Mouse (Mus musculus): Measurements from ENCODE around the gene Ctrc. TPM values are rescaled to one million over a fixed set of nuclear protein-coding genes. Genes with fewer than 3 reads are reported as not detected.
A peak's percentile ranks its signal among the peaks of the same experiment; 100 is the strongest.
"Not testable (repeated sequence)": the region's sequence is repeated elsewhere in the genome, so short reads cannot be mapped to it uniquely, and the experiment has no call there.

The Ctrc gene
- polyA plus RNA-seq, 1 experiment from 2014 or later = not detected

DNA sequence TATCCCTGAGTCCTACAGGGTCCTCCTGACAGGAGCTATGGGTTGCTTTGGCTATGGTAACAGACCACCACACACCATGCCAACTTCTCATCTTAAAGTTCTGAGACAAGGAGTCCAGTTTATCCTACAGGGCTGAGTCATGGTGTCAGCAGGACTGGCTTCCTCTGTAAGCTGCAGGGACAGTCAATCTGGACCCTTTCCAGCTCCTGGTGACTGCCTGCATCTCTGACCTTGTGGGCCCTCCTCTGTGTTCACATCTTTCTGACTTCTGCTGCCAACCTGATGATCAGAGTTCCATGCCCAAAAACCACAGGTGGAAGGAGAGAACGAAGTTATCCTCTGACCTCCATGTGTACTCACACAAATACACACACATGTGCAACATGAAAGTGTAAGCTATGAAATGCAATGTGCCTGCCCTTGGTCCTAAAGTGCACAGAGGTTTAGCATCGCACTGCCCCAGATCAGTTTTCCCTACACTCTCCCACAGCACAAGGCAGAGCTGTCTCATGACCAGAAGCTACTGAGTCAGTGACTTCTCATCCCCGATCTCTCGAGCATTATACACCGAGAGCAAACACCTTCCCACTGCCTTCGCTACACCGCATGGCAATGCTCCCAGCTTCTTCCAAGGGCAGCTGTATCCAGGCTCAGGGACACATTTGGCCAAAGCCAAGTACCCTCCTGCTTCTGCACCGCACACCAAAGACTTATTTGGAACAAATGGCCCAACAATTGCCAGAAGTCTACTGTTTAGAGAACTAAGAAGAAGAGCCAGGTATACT lies 64.8 kb downstream of the Ctrc start:
- no peak for ATAC-seq
- no peaks in the 10 kb centered on the region for H3K27me3 ChIP-seq (replicated peaks; ENCODE audit: control insufficient read depth, insufficient read depth, low read length)
- no peaks in the 10 kb centered on the region for H3K4me1 ChIP-seq (replicated peaks; ENCODE audit: control insufficient read depth, insufficient read depth, low read length)
- H3K4me2 ChIP-seq (replicated peaks; ENCODE audit: low read depth) = no peak overlapping the region
- peaks cover 84% of the 10 kb centered on the region for H3K36me3 ChIP-seq (ENCODE audit: control insufficient read depth, insufficient read depth)
- 94% methylated on average over 8 of the region's 8 CpGs for WGBS
- no peak overlapping the region for H3K4me3 ChIP-seq (ENCODE audit: low read depth, low read length)
- H3K27ac ChIP-seq (ENCODE audit: low read depth, low read length) = no peak overlapping the region
- no peak overlapping the region for H3K9ac ChIP-seq (ENCODE audit: low read depth, low read length)
- H3K9me3 ChIP-seq (ENCODE audit: control insufficient read depth) = no peaks in the 10 kb centered on the region
- TF ChIP-seq CTCF (IDR thresholded peaks at IDR 0.05; ENCODE audit: low read depth) = no peak

DNA sequence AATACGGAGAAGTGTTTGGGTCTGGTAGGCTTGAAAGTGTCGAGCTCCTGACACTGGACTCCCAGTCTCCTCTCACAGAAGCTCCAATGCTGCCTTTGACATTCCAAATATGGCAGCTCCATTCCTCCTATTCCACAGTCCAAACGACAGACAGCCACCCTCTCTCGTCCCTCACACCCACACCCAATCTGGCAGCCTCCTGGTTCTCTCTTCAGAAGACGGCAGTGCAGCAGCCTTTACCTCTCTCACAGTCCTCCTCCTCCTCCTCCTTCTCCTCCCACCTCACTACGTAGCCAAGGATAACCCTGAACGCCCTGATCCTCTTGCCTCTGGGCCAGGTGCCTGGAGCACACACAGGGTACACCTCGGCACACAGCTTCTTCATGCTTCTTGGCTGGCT lies 66.3 kb downstream of the Ctrc start:
- Histone ChIP-seq H3K4me3 (ENCODE audit: low read depth, low read length) (no peak overlapping the region), H3K4me1 (replicated peaks; ENCODE audit: control insufficient read depth, insufficient read depth, low read length) (no peaks in the 10 kb centered on the region), H3K9ac (ENCODE audit: low read depth, low read length) (no peak overlapping the region), H3K27me3 (replicated peaks; ENCODE audit: control insufficient read depth, insufficient read depth, low read length) (no peaks in the 10 kb centered on the region), H3K4me2 (replicated peaks; ENCODE audit: low read depth) (no peak overlapping the region), H3K27ac (ENCODE audit: low read depth, low read length) (no peak overlapping the region), H3K36me3 (ENCODE audit: control insufficient read depth, insufficient read depth) (peaks cover 89% of the 10 kb centered on the region), H3K9me3 (ENCODE audit: control insufficient read depth) (no peaks in the 10 kb centered on the region)
- no peak for TF ChIP-seq CTCF (IDR thresholded peaks at IDR 0.05; ENCODE audit: low read depth)
- 92% methylated on average over 8 of the region's 8 CpGs for WGBS
- no peak for ATAC-seq

DNA sequence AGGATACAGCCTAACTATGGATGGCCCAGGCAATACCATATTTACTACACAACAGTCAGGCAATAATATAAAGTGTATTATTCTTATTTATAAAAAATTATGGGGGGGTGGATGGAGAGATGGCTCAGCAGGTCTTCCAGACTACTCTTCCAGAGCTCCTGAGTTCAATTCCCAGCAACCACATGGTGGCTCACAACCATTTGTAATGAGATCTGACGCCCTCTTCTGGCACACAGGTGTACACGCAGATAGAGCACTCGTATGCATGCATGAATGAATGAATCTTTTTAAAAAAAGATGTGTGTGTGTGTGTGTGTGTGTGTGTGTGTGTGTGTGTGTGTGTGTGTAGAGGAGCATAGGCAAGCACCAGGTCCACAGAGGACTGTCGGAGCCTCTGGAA lies 73.1 kb downstream of the Ctrc start:
- H3K27ac ChIP-seq (ENCODE audit: low read depth, low read length); H3K9me3 ChIP-seq (ENCODE audit: control insufficient read depth); H3K4me2 ChIP-seq (replicated peaks; ENCODE audit: low read depth); H3K9ac ChIP-seq (ENCODE audit: low read depth, low read length); H3K27me3 ChIP-seq (replicated peaks; ENCODE audit: control insufficient read depth, insufficient read depth, low read length); H3K4me1 ChIP-seq (replicated peaks; ENCODE audit: control insufficient read depth, insufficient read depth, low read length); ATAC-seq; H3K4me3 ChIP-seq (ENCODE audit: low read depth, low read length): not testable (repeated sequence)
- 87% methylated on average over 4 of the region's 4 CpGs for WGBS
- peak; percentile 38; the same call in 1 of the 2 replicates for TF ChIP-seq CTCF (IDR thresholded peaks at IDR 0.05; ENCODE audit: low read depth)
- peaks cover 79% of the 10 kb centered on the region for H3K36me3 ChIP-seq (ENCODE audit: control insufficient read depth, insufficient read depth)

DNA sequence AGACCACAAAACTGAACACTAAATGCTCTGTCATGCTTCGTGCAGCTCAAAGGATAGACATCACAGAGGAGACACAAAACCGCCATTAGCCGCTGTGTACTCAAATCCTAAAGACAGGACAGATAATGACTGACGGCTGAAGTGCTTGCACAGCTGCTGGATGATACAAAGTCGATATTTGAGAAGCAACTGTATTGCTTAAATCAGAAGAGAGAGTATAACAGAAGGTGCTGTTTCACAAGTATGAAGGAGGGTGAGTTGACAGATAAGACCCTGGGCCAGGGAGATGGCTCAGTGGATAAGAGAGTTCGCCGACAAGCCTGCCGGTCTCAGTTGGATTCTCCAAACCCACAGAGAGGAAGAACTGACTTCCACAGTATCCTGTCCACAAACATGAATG lies 74.3 kb downstream of the Ctrc start:
- H3K9ac ChIP-seq (ENCODE audit: low read depth, low read length) = no peak overlapping the region
- ATAC-seq = no peak
- no peak overlapping the region for H3K4me3 ChIP-seq (ENCODE audit: low read depth, low read length)
- no peaks in the 10 kb centered on the region for H3K9me3 ChIP-seq (ENCODE audit: control insufficient read depth)
- H3K27ac ChIP-seq (ENCODE audit: low read depth, low read length) = no peak overlapping the region
- H3K4me1 ChIP-seq (replicated peaks; ENCODE audit: control insufficient read depth, insufficient read depth, low read length) = no peaks in the 10 kb centered on the region
- no peaks in the 10 kb centered on the region for H3K27me3 ChIP-seq (replicated peaks; ENCODE audit: control insufficient read depth, insufficient read depth, low read length)
- H3K36me3 ChIP-seq (ENCODE audit: control insufficient read depth, insufficient read depth) = peaks cover 73% of the 10 kb centered on the region
- 94% methylated on average over 8 of the region's 8 CpGs for WGBS
- no peak overlapping the region for H3K4me2 ChIP-seq (replicated peaks; ENCODE audit: low read depth)
- no peak for TF ChIP-seq CTCF (IDR thresholded peaks at IDR 0.05; ENCODE audit: low read depth)

DNA sequence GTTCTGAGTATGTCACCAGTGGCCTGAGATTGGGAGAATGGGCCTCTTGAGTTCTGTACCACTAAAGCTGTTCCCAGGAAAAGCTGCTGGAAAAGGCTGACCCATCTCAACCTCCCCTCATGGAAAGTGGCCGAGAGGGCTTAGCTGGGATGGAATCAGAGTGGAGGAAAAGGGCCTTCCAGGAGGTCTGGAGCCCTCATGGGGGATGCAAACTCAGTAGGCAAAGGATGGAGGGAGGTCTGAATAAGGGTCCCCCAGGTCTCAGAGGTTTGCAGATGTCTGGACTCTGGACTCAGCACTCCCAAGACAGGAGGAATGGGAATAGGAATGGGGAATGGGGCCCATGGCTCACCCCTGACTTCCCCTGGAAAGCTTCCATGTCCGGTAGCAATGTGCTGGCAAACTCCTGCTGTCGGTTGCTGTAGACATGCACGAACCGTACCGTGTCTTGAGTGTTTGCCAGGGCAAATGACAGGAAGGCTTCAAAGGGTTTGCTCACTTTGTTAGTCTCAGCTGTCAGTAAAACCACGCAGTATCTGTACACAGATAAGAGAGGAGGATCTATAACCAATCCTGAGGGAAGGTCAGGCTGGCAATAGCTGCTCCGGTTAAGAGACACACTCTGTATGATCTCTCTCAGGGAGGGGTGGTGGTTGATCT lies 76.5 kb downstream of the Ctrc start:
- H3K4me1 ChIP-seq (replicated peaks; ENCODE audit: control insufficient read depth, insufficient read depth, low read length) = no peaks in the 10 kb centered on the region
- H3K4me2 ChIP-seq (replicated peaks; ENCODE audit: low read depth) = no peak overlapping the region
- H3K4me3 ChIP-seq (ENCODE audit: low read depth, low read length) = no peak overlapping the region
- 75% methylated on average over 8 of the region's 8 CpGs for WGBS
- no peak overlapping the region; the same call in 1 of the 2 replicates for H3K27ac ChIP-seq (ENCODE audit: low read depth, low read length)
- peaks cover 67% of the 10 kb centered on the region for H3K36me3 ChIP-seq (ENCODE audit: control insufficient read depth, insufficient read depth)
- no peak for TF ChIP-seq CTCF (IDR thresholded peaks at IDR 0.05; ENCODE audit: low read depth)
- H3K9me3 ChIP-seq (ENCODE audit: control insufficient read depth) = no peaks in the 10 kb centered on the region
- no peak for ATAC-seq
- no peak overlapping the region for H3K9ac ChIP-seq (ENCODE audit: low read depth, low read length)
- H3K27me3 ChIP-seq (replicated peaks; ENCODE audit: control insufficient read depth, insufficient read depth, low read length) = no peaks in the 10 kb centered on the region

DNA sequence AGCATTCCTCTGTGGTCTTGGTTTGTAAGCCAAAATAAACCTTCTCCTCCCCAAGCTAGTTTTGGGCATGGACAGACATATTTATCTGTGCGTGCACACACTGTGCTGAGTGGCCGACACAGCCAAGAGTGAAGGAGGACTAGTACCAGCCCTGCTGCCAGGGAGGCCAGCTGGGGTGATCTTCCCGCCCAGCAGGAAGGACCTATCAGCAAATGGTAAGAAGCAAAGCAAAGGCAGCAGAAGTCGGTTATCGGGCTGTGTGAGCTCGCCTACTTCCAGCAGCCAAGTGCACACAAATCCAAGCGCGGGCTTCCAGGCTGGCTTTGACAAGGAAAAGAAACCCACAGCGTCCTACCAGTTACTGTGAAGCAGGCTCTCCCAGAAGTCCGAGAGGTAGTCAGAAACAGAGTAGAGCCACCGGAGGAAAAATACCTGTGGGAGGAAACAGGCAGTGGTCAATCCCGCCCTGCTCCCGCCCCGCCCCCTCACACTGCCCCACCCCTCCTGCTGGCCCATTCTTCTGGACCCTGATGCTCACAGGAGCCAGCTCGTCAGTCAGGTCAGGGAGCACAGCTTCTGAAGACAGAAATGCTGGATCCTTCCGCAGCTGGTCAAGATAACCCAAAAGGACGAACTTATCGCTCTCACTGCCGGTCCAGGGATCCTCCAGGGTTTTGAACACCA lies 78.7 kb downstream of the Ctrc start:
- Histone ChIP-seq H3K27ac (ENCODE audit: low read depth, low read length) (peak overlapping the region; percentile 66), H3K27me3 (replicated peaks; ENCODE audit: control insufficient read depth, insufficient read depth, low read length) (no peaks in the 10 kb centered on the region), H3K9me3 (ENCODE audit: control insufficient read depth) (no peaks in the 10 kb centered on the region), H3K4me1 (replicated peaks; ENCODE audit: control insufficient read depth, insufficient read depth, low read length) (no peaks in the 10 kb centered on the region), H3K9ac (ENCODE audit: low read depth, low read length) (no peak overlapping the region), H3K36me3 (ENCODE audit: control insufficient read depth, insufficient read depth) (peaks cover 71% of the 10 kb centered on the region), H3K4me2 (replicated peaks; ENCODE audit: low read depth) (no peak overlapping the region; the same call in 1 of the 2 replicates), H3K4me3 (ENCODE audit: low read depth, low read length) (no peak overlapping the region)
- no peak for TF ChIP-seq CTCF (IDR thresholded peaks at IDR 0.05; ENCODE audit: low read depth)
- 68% methylated on average over 19 of the region's 19 CpGs for WGBS
- 0 out of 2 replicates have a peak, but pooled peaks have one; percentile 16 for ATAC-seq
